Mouse (Mus musculus): ENCODE results near the gene Panx1.

Panx1 gene

GRCm38 (mm10) chr9:14973762-14974161 is 71.5 kb downstream of the Panx1 start:
- no peak for DNase-seq (ENCODE audit: low spot score in 2 of 2)

GRCm38 (mm10) chr9:14970805-14971525 is 74.3 kb downstream of the Panx1 start:
- no peak for DNase-seq (ENCODE audit: low spot score in 2 of 2)

- no peak for DNase-seq (ENCODE audit: low spot score in 2 of 2)
These were observed 75.1 kb downstream of the Panx1 start for GRCm38 (mm10) chr9:14970211-14970610.

- DNase-seq (ENCODE audit: low spot score in 2 of 2), result no peak
These were observed 77.7 kb downstream of the Panx1 start for GRCm38 (mm10) chr9:14967598-14967997.

- DNase-seq (ENCODE audit: low spot score in 2 of 2), result no peak
These were observed 78.5 kb downstream of the Panx1 start for GRCm38 (mm10) chr9:14966787-14967186.

- DNase-seq (ENCODE audit: low spot score in 2 of 2), result no peak
These were observed 79.9 kb downstream of the Panx1 start for GRCm38 (mm10) chr9:14965368-14965767.

GRCm38 (mm10) chr9:14962769-14963168 is 82.5 kb downstream of the Panx1 start:
- no peak for DNase-seq (ENCODE audit: low spot score in 2 of 2)

- DNase-seq (ENCODE audit: low spot score in 2 of 2), result no peak
These were observed 90.6 kb downstream of the Panx1 start for GRCm38 (mm10) chr9:14954659-14955058.

Data from frontal cortex, postnatal 25 days (tissue).